Mouse (Mus musculus) ovary, postnatal 36 days (tissue): Measurements from ENCODE around the gene Skint8.
"Not testable (repeated sequence)": the region's sequence is repeated elsewhere in the genome, so short reads cannot be mapped to it uniquely, and the experiment has no call there.

ENCODE experiments used
- DNase-seq: peaks from one replicate; pipeline ENCODE4 v3.0.0; 2022; ENCODE audit warnings: low spot score, mixed read lengths

Skint8 gene

GRCm38 (mm10) chr4:111919092-111919491 lies at the start of gene Skint8:
TSS of gene Skint8 (plus strand) at chr4:111919392.
- DNase-seq: no peak

- no peak for DNase-seq
Measured at GRCm38 (mm10) chr4:111880112-111880875, 38.9 kb upstream of the Skint8 start.

- DNase-seq: no peak
Measured at GRCm38 (mm10) chr4:111883543-111883942, 35.6 kb upstream of the Skint8 start.

GRCm38 (mm10) chr4:111886018-111886417 lies 33.2 kb upstream of the Skint8 start:
- peak; percentile 51 for DNase-seq

GRCm38 (mm10) chr4:111886607-111887006 lies 32.6 kb upstream of the Skint8 start:
- peak; percentile 53 for DNase-seq

GRCm38 (mm10) chr4:111892138-111892537 lies 27.1 kb upstream of the Skint8 start:
- no peak for DNase-seq

- no peak for DNase-seq
Measured at GRCm38 (mm10) chr4:111897755-111898154, 21.4 kb upstream of the Skint8 start.

- no peak for DNase-seq
Measured at GRCm38 (mm10) chr4:111898566-111898965, 20.6 kb upstream of the Skint8 start.

GRCm38 (mm10) chr4:111900491-111900890 lies 18.7 kb upstream of the Skint8 start:
- not testable (repeated sequence) for DNase-seq

GRCm38 (mm10) chr4:111901473-111901872 lies 17.7 kb upstream of the Skint8 start:
- DNase-seq: no peak

- no peak for DNase-seq
Measured at GRCm38 (mm10) chr4:111902775-111903174, 16.4 kb upstream of the Skint8 start, which contains the start of gene Slc5a9. TSS of gene Slc5a9 (minus strand) at chr4:111902918.

GRCm38 (mm10) chr4:111907926-111908325 lies 11.3 kb upstream of the Skint8 start:
- no peak for DNase-seq

- no peak for DNase-seq
Measured at GRCm38 (mm10) chr4:111961309-111961708, 42.1 kb downstream of the Skint8 start.

GRCm38 (mm10) chr4:111963241-111963640 lies 44.0 kb downstream of the Skint8 start:
- not testable (repeated sequence) for DNase-seq

- no peak for DNase-seq
Measured at GRCm38 (mm10) chr4:111963669-111964068, 44.5 kb downstream of the Skint8 start.

GRCm38 (mm10) chr4:111972623-111973022 lies 53.4 kb downstream of the Skint8 start, which contains the start of gene Skint7:
TSS of gene Skint7 (plus strand) at chr4:111972923.
- DNase-seq: no peak
